Mouse (Mus musculus) liver, postnatal 0 days (tissue): ENCODE measurements around the gene Cep350.

Experiments used
- CTCF ChIP-seq: sonication (generic); IDR thresholded peaks from 2 replicates; pipeline ENCODE4 v1.5.1; 2016; ENCODE audit warnings: antibody characterized with exemption, low read depth
- EP300 ChIP-seq: IDR thresholded peaks from 2 replicates; pipeline ENCODE4 v1.6.1; 2016; ENCODE audit warnings: antibody characterized with exemption, low read depth, mild to moderate bottlenecking

GRCm38 (mm10) chr1:155886846-155887245 is 86.2 kb downstream of the Cep350 start:
- TF ChIP-seq CTCF (no peak), EP300 (0 out of 2 replicates have a peak, but pooled peaks have one; percentile 16)
